Mouse (Mus musculus) limb, embryonic 14.5 days (tissue): ENCODE measurements around the gene Snx9. TPM values are rescaled to one million over a fixed set of nuclear protein-coding genes. Genes with fewer than 3 reads are reported as not detected.
A peak's percentile ranks its signal among the peaks of the same experiment; 100 is the strongest.

Experiments
- ATAC-seq: fragments of 200-750 bp; cut with Nextera tagmentation; 2 replicates; pipeline ENCODE4 v1.8.0; 2017; ENCODE audit warnings: low read depth, moderate number of reproducible peaks, moderate TSS enrichment; ENCODE audit not compliant: low FRiP score
- DNase-seq: peaks from one replicate; pipeline ENCODE4 v3.0.0-alpha.2; 2015; ENCODE audit warnings: low spot score
- H3K27ac ChIP-seq: fragments of 300-500 bp; sonication (generic); replicated peaks from 2 replicates; pipeline ENCODE4 v1.5.1; 2014; ENCODE audit warnings: low read depth, mild to moderate bottlenecking, low read length, moderate library complexity, mixed read lengths
- H3K27me3 ChIP-seq: fragments of 300-500 bp; sonication (generic); 2 replicates; pipeline ENCODE4 v1.6.1; 2014; ENCODE audit warnings: low read length, mixed read lengths; ENCODE audit not compliant: control insufficient read depth, insufficient read depth
- H3K36me3 ChIP-seq: fragments of 300-500 bp; sonication (generic); 2 replicates; pipeline ENCODE4 v1.6.1; 2014; ENCODE audit warnings: mild to moderate bottlenecking, low read length, moderate library complexity, mixed read lengths; ENCODE audit not compliant: control insufficient read depth, insufficient read depth
- H3K4me1 ChIP-seq: fragments of 300-500 bp; sonication (generic); 2 replicates; pipeline ENCODE4 v1.6.1; 2014; ENCODE audit warnings: antibody characterized with exemption, low read length, mixed read lengths; ENCODE audit not compliant: control insufficient read depth, insufficient read depth
- H3K4me2 ChIP-seq: fragments of 300-500 bp; sonication (generic); replicated peaks from 2 replicates; pipeline ENCODE4 v1.6.1; 2014; ENCODE audit warnings: low read depth, mild to moderate bottlenecking, low read length, moderate library complexity; ENCODE audit not compliant: severe bottlenecking
- H3K4me3 ChIP-seq: fragments of 300-500 bp; sonication (generic); replicated peaks from 2 replicates; pipeline ENCODE4 v1.5.1; 2014; ENCODE audit warnings: low read length
- H3K9ac ChIP-seq: fragments of 300-500 bp; sonication (generic); 2 replicates; pipeline ENCODE4 v1.6.1; 2014; ENCODE audit warnings: mild to moderate bottlenecking, low read depth, low read length, moderate library complexity; ENCODE audit not compliant: severe bottlenecking
- H3K9me3 ChIP-seq: fragments of 300-500 bp; sonication (generic); 2 replicates; pipeline ENCODE4 v1.6.1; 2016; ENCODE audit warnings: low read length; ENCODE audit not compliant: control insufficient read depth
- POLR2A ChIP-seq: fragments of 200-500 bp; IDR thresholded peaks from 2 replicates; pipeline ENCODE4 v1.8.0; 2012; ENCODE audit warnings: inconsistent platforms, mild to moderate bottlenecking, moderate library complexity, borderline replicate concordance; ENCODE audit not compliant: insufficient read depth, insufficient read length; ENCODE audit errors: extremely low read depth
- WGBS: fragments of 180-500 bp; shearing (Covaris S2); extraction: QIAGEN DNeasy Blood & Tissue Kit; methylation state at CpG from one replicate; pipeline ENCODE4 v1.1.7; 2014; 5-methylcytosine and 5-hydroxymethylcytosine counted together
- polyA plus RNA-seq, 2 experiments: library from polyadenylated mRNA; depleted of rRNA in 1 of 2; stranded (reverse) in 1 of 2; unstranded in 1 of 2; fragments of >200 nt; fragmentation: Nextera tagmentation in 1 of 2; extraction: Ambion mirVana in 1 of 2; gene quantifications; 2 replicates each; pipeline versions ENCODE4 v1.2.1 to v1.2.3; 2012 to 2014

Snx9 gene
- polyA plus RNA-seq, 2 experiments: 39.1 to 41.9 TPM

- ATAC-seq (no peak), DNase-seq (no peak)
- Histone ChIP-seq H3K4me1 (peaks cover 9% of the 10 kb centered on the region; the same call in 1 of the 2 replicates), H3K27ac (no peak overlapping the region), H3K4me3 (no peak overlapping the region), H3K9ac (no peak overlapping the region), H3K9me3 (no peaks in the 10 kb centered on the region), H3K27me3 (peaks cover 14% of the 10 kb centered on the region; the same call in 1 of the 2 replicates), H3K36me3 (peaks cover 1% of the 10 kb centered on the region), H3K4me2 (no peak overlapping the region)
- 80% methylated on average over 14 of the region's 14 CpGs for WGBS
- no peak for TF ChIP-seq POLR2A
Measured at GRCm38 (mm10) chr17:5936276-5936675, 95.1 kb downstream of the Snx9 start.

GRCm38 (mm10) chr17:5937441-5937840, 96.3 kb downstream of the Snx9 start:
- Histone ChIP-seq H3K4me2 (no peak overlapping the region), H3K36me3 (no peaks in the 10 kb centered on the region; the same call in 1 of the 2 replicates), H3K9me3 (no peaks in the 10 kb centered on the region), H3K9ac (no peak overlapping the region), H3K4me3 (no peak overlapping the region), H3K4me1 (peaks cover 9% of the 10 kb centered on the region; the same call in 1 of the 2 replicates), H3K27me3 (peaks cover 25% of the 10 kb centered on the region; the same call in 1 of the 2 replicates), H3K27ac (no peak overlapping the region)
- no peak for TF ChIP-seq POLR2A
- DNase-seq (no peak), ATAC-seq (no peak)
- 75% methylated on average over 2 of the region's 2 CpGs for WGBS

- 46% methylated on average over 12 of the region's 12 CpGs for WGBS
- peaks cover 3% of the 10 kb centered on the region; the same call in 1 of the 2 replicates for H3K4me1 ChIP-seq
- H3K4me3 ChIP-seq: no peak overlapping the region
- DNase-seq (no peak), ATAC-seq (no peak)
- H3K9me3 ChIP-seq: no peaks in the 10 kb centered on the region
- no peak overlapping the region for H3K9ac ChIP-seq
- peaks cover 25% of the 10 kb centered on the region; the same call in 1 of the 2 replicates for H3K27me3 ChIP-seq
- no peak overlapping the region for H3K27ac ChIP-seq
- H3K4me2 ChIP-seq: no peak overlapping the region
- no peak for TF ChIP-seq POLR2A
- no peaks in the 10 kb centered on the region for H3K36me3 ChIP-seq
Measured at GRCm38 (mm10) chr17:5939871-5940270, 98.7 kb downstream of the Snx9 start.

- peak; percentile 52 for DNase-seq
- Histone ChIP-seq H3K36me3 (no peaks in the 10 kb centered on the region), H3K27ac (no peak overlapping the region), H3K4me2 (peak overlapping the region; percentile 78), H3K4me1 (no peaks in the 10 kb centered on the region), H3K9me3 (no peaks in the 10 kb centered on the region), H3K27me3 (peaks cover 25% of the 10 kb centered on the region; the same call in 1 of the 2 replicates), H3K4me3 (peak overlapping the region; percentile 61), H3K9ac (peak overlapping the region; percentile 67)
- 2% methylated on average over 32 of the region's 38 CpGs for WGBS
- ATAC-seq: peak; percentile 86
- no peak for TF ChIP-seq POLR2A
Measured at GRCm38 (mm10) chr17:5940792-5941191, 99.7 kb downstream of the Snx9 start.

GRCm38 (mm10) chr17:5941230-5942043, 100.3 kb downstream of the Snx9 start, which contains the start of gene Synj2:
Gene Synj2 (plus strand): TSS chr17:5941280.
- H3K4me2 ChIP-seq: peak within 1 kb of the TSS; percentile 78
- H3K4me1 ChIP-seq: no peaks in the 10 kb centered on the region
- H3K4me3 ChIP-seq: peak within 1 kb of the TSS; percentile 61
- ATAC-seq (peak; percentile 56; the same call in 1 of the 2 replicates), DNase-seq (peak; percentile 51)
- 3% methylated on average over 29 of the region's 52 CpGs for WGBS
- no peak for TF ChIP-seq POLR2A
- H3K36me3 ChIP-seq: no peaks in the 10 kb centered on the region
- no peaks in the 10 kb centered on the region for H3K9me3 ChIP-seq
- peak within 1 kb of the TSS; percentile 67 for H3K9ac ChIP-seq
- 0 out of 2 replicates have a peak within 1 kb of the TSS, but pooled peaks have one; percentile 26 for H3K27ac ChIP-seq
- peaks cover 25% of the 10 kb centered on the region; the same call in 1 of the 2 replicates for H3K27me3 ChIP-seq
